Mouse (Mus musculus) myocyte (in vitro differentiated cells): ENCODE data around the gene Jag1. TPM values are rescaled to one million over a fixed set of nuclear protein-coding genes. Genes with fewer than 3 reads are reported as not detected.

Experiments
- H3K27me3 ChIP-seq: one replicate; pipeline ENCODE4 v1.6.1; 2011; ENCODE audit not compliant: control insufficient read depth, insufficient read depth, insufficient read length
- H3K36me3 ChIP-seq: one replicate; pipeline ENCODE4 v1.6.1; 2011; ENCODE audit not compliant: control insufficient read depth, insufficient read depth
- H3K4me2 ChIP-seq: one replicate; pipeline ENCODE4 v1.6.1; 2011; ENCODE audit warnings: low read depth, control low read depth
- H3K4me3 ChIP-seq: one replicate; pipeline ENCODE4 v1.5.1; 2011; ENCODE audit warnings: mild to moderate bottlenecking, control low read depth, moderate library complexity
- H3K79me2 ChIP-seq: one replicate; pipeline ENCODE4 v1.6.1; 2011; ENCODE audit not compliant: control insufficient read depth, insufficient read depth
- H3ac ChIP-seq: one replicate; pipeline ENCODE4 v1.6.1; 2011; ENCODE audit not compliant: control insufficient read depth, insufficient read length
- CEBPB ChIP-seq: IDR thresholded peaks from 2 replicates; pipeline ENCODE4 v1.6.1; 2011; ENCODE audit warnings: mild to moderate bottlenecking, moderate library complexity; ENCODE audit not compliant: poor library complexity, insufficient read depth, severe bottlenecking
- E2F4 ChIP-seq: IDR thresholded peaks from one replicate; pipeline ENCODE4 v1.6.1; 2011; ENCODE audit warnings: mild to moderate bottlenecking, control low read depth, moderate library complexity; ENCODE audit not compliant: insufficient read depth
- MAX ChIP-seq: IDR thresholded peaks from one replicate; pipeline ENCODE4 v1.6.1; 2011; ENCODE audit warnings: low read depth, mild to moderate bottlenecking, control low read depth
- MYOD1 ChIP-seq, 3 experiments: IDR thresholded peaks; one replicate each; pipeline ENCODE4 v1.6.1; 2011; ENCODE audit warnings: control low read depth in 2 of 3, low read depth in 2 of 3, mild to moderate bottlenecking in 2 of 3, moderate library complexity in 1 of 3; ENCODE audit not compliant: insufficient read length in 2 of 3, control insufficient read depth in 1 of 3
- MYOG ChIP-seq, 3 experiments: IDR thresholded peaks; one replicate each; pipeline ENCODE4 v1.6.1; 2011; ENCODE audit warnings: control low read depth in 2 of 3, low read depth in 2 of 3, mild to moderate bottlenecking in 2 of 3; ENCODE audit not compliant: insufficient read length in 2 of 3, control insufficient read depth in 1 of 3, insufficient read depth in 1 of 3
- POLR2A ChIP-seq: IDR thresholded peaks from one replicate; pipeline ENCODE4 v1.6.1; 2011; ENCODE audit warnings: low read depth, mild to moderate bottlenecking, control low read depth, moderate library complexity; ENCODE audit not compliant: insufficient read length
- POLR2AphosphoS2 ChIP-seq: IDR thresholded peaks from one replicate; pipeline ENCODE4 v1.6.1; 2011; ENCODE audit warnings: low read depth, control low read depth; ENCODE audit not compliant: insufficient read length
- REST ChIP-seq: IDR thresholded peaks from one replicate; pipeline ENCODE4 v1.6.1; 2011; ENCODE audit warnings: mild to moderate bottlenecking, control low read depth, moderate library complexity; ENCODE audit not compliant: insufficient read depth, insufficient read length
- SRF ChIP-seq: IDR thresholded peaks from one replicate; pipeline ENCODE4 v1.6.1; 2011; ENCODE audit warnings: low read depth; ENCODE audit not compliant: control insufficient read depth, insufficient read length
- TCF12 ChIP-seq: IDR thresholded peaks from one replicate; pipeline ENCODE4 v1.6.1; 2011; ENCODE audit warnings: mild to moderate bottlenecking, control low read depth; ENCODE audit not compliant: poor library complexity, insufficient read depth, severe bottlenecking
- TCF3 ChIP-seq: IDR thresholded peaks from one replicate; pipeline ENCODE4 v1.6.1; 2011; ENCODE audit warnings: low read depth, control low read depth; ENCODE audit not compliant: insufficient read length
- USF1 ChIP-seq: IDR thresholded peaks from one replicate; pipeline ENCODE4 v1.6.1; 2011; ENCODE audit warnings: low read depth, mild to moderate bottlenecking, control low read depth, moderate library complexity
- polyA plus RNA-seq: library from polyadenylated mRNA; unstranded; fragments of >200 nt; fragmentation: generic; extraction: Trizol; gene quantifications from one replicate; pipeline ENCODE4 v1.2.1, GENCODE M21; 2012; ENCODE audit warnings: missing spikeins

The Jag1 gene
- polyA plus RNA-seq, 1 experiment: 17.9 TPM

GRCm38 (mm10) chr2:137092523-137093297 lies 23.7 kb downstream of the Jag1 start:
- no peak overlapping the region for H3ac ChIP-seq
- H3K27me3 ChIP-seq: no peaks in the 10 kb centered on the region
- no peak overlapping the region for H3K4me3 ChIP-seq
- TF ChIP-seq TCF12 (no peak), REST (no peak), MYOD1 (IDR thresholded peaks at IDR 0.05; ENCODE audit: control insufficient read depth in 1 of 3, insufficient read length in 2 of 3, low read depth in 2 of 3) (no peak), SRF (no peak), MYOG (IDR thresholded peaks at IDR 0.05; ENCODE audit: control insufficient read depth in 1 of 3, insufficient read depth in 1 of 3, insufficient read length in 2 of 3, low read depth in 2 of 3) (no peak)
- no peaks in the 10 kb centered on the region for H3K79me2 ChIP-seq
- H3K36me3 ChIP-seq: peaks cover 64% of the 10 kb centered on the region
- no peak overlapping the region for H3K4me2 ChIP-seq

GRCm38 (mm10) chr2:137091766-137092522 lies 24.5 kb downstream of the Jag1 start:
- no peak for TF ChIP-seq TCF12
- TF ChIP-seq REST: no peak
- no peak for TF ChIP-seq CEBPB
- TF ChIP-seq E2F4: no peak
- no peak for TF ChIP-seq USF1
- no peak for TF ChIP-seq MYOD1 (IDR thresholded peaks at IDR 0.05; ENCODE audit: control insufficient read depth in 1 of 3, insufficient read length in 2 of 3, low read depth in 2 of 3)
- TF ChIP-seq POLR2A: no peak
- TF ChIP-seq SRF: no peak
- no peak for TF ChIP-seq MAX
- no peak for TF ChIP-seq MYOG (IDR thresholded peaks at IDR 0.05; ENCODE audit: control insufficient read depth in 1 of 3, insufficient read depth in 1 of 3, insufficient read length in 2 of 3, low read depth in 2 of 3)
- no peak for TF ChIP-seq POLR2AphosphoS2
- no peak for TF ChIP-seq TCF3
- H3K36me3 ChIP-seq: peaks cover 67% of the 10 kb centered on the region
- no peak overlapping the region for H3K4me2 ChIP-seq

GRCm38 (mm10) chr2:137087705-137088104 lies 28.7 kb downstream of the Jag1 start:
- Histone ChIP-seq H3ac (no peak overlapping the region), H3K4me2 (no peak overlapping the region), H3K79me2 (no peaks in the 10 kb centered on the region), H3K36me3 (peaks cover 83% of the 10 kb centered on the region), H3K27me3 (no peaks in the 10 kb centered on the region), H3K4me3 (no peak overlapping the region)
- TF ChIP-seq SRF (no peak), USF1 (no peak), TCF12 (no peak), E2F4 (no peak), POLR2A (no peak), MYOG (IDR thresholded peaks at IDR 0.05; ENCODE audit: control insufficient read depth in 1 of 3, insufficient read depth in 1 of 3, insufficient read length in 2 of 3, low read depth in 2 of 3) (no peak), TCF3 (no peak), MAX (no peak), CEBPB (no peak), MYOD1 (IDR thresholded peaks at IDR 0.05; ENCODE audit: control insufficient read depth in 1 of 3, insufficient read length in 2 of 3, low read depth in 2 of 3) (no peak), POLR2AphosphoS2 (no peak), REST (no peak)

More at GRCm38 (mm10) chr2:137091766-137092522, 24.5 kb downstream of the Jag1 start:
- Histone ChIP-seq H3K4me3 (no peak overlapping the region), H3ac (no peak overlapping the region), H3K27me3 (no peaks in the 10 kb centered on the region), H3K79me2 (no peaks in the 10 kb centered on the region)

- no peak overlapping the region for H3K4me2 ChIP-seq
- no peak overlapping the region for H3ac ChIP-seq
- TF ChIP-seq USF1: no peak
- TF ChIP-seq E2F4: no peak
- TF ChIP-seq MYOD1 (IDR thresholded peaks at IDR 0.05; ENCODE audit: control insufficient read depth in 1 of 3, insufficient read length in 2 of 3, low read depth in 2 of 3): no peak
- no peak for TF ChIP-seq MAX
- TF ChIP-seq CEBPB: no peak
- no peak for TF ChIP-seq MYOG (IDR thresholded peaks at IDR 0.05; ENCODE audit: control insufficient read depth in 1 of 3, insufficient read depth in 1 of 3, insufficient read length in 2 of 3, low read depth in 2 of 3)
- TF ChIP-seq TCF12: no peak
- H3K4me3 ChIP-seq: no peak overlapping the region
- no peaks in the 10 kb centered on the region for H3K27me3 ChIP-seq
- H3K79me2 ChIP-seq: no peaks in the 10 kb centered on the region
- peaks cover 79% of the 10 kb centered on the region for H3K36me3 ChIP-seq
These were observed 29.6 kb downstream of the Jag1 start for GRCm38 (mm10) chr2:137086621-137087395.
